Mouse (Mus musculus) left cerebral cortex, adult 9 months (tissue): ENCODE data around the gene Syt16.
A peak's percentile ranks its signal among the peaks of the same experiment; 100 is the strongest.

ENCODE experiments used
- DNase-seq, 2 experiments: peaks; one replicate each; pipeline ENCODE4 v3.0.0; 2022; ENCODE audit warnings: low spot score in 2 of 2

Gene Syt16

DNA sequence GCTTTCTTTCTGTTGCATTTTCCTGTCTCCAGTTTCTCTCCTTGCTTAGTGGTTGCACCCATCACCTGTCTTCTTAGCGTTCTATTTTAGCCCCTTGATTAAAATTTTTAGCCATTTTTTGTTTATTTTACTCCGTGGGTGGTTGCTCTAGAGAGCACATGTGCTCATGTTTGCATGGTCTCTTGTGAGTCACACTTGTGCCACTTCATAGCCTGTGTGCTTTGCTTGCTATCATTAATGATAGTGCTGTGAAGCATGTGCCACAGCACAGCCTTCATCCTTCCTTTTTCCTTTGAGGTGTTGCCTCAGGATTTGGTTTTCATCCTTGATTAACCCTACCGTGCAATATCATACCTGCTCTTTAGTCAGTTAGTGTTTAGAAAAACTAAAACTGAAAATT, 214.7 kb downstream of the Syt16 start:
- no peak for DNase-seq

DNA sequence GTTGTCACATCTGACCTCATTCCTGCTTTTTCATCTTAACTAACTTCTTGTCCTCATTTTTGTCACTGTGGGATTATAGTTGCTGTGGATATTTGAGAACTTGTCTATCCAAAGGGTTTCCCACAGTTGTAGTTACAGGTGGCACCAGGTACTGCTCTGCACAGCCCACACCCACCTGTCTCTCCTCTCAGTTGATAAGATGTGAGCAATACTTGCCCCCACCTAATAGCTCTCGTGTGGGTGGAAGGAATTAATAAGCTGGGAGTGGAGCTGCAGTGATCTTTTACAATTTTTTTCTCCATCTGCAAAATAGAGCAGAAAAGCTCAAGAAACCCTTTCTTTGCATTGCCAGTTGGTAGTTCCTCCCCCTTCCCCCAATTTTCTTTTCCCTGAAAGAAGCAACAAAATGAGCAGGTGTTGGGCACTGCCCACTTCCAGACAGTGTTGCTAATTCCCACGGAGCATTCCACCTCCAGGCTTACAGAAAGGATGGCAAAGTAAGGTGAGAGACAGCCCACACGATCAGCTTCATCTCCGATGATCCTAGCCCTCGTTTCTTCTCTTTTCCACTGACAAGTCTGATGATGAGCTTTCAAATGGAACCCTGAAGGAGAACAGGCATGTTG, 218.8 kb downstream of the Syt16 start:
- DNase-seq, result peak; percentile 56 to 64

DNA sequence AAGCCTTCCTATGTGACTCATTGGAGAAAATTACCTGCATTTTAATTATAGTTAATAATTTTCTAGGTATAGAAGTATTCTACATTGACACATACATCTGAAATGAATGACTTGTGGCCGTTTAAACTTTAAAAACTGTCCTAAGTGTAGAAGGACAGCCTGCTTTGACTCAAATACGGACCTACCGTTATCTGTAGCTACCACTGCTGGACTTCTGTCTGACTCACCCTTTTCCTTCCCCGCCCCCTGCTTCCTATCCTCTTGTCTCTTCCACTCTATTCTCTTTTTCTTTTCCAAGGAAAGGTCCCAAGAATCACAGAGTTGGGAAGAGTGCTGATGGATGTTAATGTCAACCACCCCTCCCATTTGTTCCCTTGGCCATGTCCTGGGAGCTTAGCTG, 222.4 kb downstream of the Syt16 start:
- DNase-seq, result no peak

DNA sequence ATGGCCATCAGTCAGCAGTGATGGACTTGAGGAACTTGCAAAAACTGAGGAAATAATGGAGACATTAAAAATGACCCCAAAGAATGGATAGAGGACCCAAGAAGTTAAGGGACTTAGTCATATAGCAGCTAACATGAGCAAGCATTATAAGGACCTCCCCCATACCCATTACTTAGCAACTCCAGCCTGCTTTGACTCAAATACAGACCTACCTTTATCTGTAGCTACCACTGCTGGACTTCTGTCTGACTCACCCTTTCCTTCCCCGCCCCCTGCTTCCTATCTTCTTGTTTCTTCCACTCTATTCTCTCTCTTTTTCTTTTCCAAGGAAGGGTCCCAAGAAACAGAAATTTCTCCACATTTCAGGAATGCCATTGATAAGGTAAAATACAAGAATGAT, 223.2 kb downstream of the Syt16 start:
- no peak for DNase-seq

DNA sequence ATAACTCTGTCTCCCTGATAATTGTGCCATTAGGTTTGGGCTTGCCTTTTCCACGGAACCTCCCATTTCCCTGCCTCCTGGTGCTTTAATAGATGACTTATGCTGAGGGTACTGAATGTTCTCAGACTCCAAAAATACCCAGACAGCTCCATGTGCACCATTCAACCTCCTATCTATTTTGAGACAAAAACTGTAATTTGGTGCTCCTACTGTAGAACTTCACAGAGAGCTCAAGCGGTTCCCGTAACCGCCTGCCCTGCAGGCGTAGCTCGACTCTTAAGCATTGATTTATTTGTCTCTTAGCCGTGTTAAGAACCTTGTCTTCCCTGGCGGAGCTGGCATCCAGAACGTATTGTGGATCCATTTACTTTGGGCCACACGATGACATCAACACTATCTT, 233.3 kb downstream of the Syt16 start:
- DNase-seq, result peak; percentile 44 to 77

DNA sequence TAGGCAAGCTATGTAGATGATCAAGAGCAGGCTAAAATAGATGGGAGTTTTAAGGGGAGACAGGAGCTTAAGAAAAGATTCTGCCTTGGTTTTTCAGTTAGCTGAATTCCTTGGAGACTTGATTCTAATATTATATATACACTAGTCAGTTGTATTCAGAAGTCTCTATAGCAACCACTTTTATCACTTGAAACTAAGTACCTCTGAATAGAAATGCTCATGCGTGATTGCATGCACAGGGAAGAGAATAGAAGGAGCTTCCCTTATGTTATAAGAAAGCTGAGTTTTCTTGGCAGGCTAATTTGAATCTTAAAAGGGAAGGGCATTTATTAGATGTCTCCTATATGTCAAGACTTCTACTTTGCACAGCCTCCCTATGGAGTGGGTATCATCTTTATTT, 235.4 kb downstream of the Syt16 start:
- no peak for DNase-seq

DNA sequence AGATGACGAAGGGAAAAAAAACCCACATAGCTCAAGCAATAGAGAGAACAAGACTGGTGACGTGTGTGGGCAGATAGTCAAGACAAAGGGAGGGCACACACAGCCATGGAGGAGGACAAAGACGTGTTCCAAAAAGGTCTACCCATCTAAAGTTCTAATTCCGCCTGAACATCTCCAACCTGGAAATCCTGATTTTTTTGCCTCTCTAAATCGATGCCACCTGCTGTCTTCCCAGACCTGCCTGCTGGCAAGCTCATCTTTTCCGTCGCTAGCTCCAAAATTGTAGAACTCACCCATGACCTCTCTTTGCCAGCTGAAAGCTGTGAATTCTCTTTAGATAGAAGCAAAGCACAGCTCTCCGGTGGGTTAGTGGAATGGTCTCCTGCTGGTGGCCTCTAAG, 238.7 kb downstream of the Syt16 start:
- no peak for DNase-seq

DNA sequence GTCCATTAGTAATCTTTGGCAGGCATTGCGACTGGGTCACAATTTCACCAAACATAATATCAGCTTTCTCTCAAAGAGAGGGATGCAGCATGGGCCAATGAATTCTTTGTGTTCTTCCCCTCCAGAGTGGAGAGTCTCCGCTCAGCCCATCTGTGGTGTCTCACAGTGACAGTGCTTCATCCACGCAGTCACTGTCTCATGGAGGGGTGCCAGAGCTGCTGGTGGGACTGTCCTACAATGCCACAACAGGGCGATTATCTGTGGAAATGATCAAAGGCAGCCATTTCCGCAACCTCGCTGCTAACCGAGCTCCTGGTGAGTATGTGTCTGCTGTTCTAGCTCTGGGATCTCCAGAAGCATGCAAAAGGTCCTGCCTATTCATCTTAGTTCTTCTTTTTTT, 240.6 kb downstream of the Syt16 start:
- peak; percentile 36 to 71 for DNase-seq

DNA sequence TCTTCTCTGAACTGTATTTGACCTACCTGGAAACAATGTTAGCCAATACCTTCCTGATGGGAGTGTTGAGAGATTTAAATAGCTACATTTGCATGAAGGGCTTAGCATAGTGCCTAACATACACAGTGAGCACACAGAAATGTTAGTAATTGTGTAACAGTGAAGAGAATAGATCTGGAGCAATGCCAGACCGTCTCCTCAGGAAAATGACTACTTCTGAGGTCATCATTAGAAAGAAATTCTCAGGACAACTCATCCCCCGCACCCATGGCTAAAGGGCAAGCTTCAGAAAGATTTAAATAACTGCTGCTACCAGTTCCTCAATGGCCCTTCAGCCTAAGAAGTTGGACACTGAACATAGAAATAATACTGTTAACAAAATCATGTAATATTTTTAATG, 241.3 kb downstream of the Syt16 start:
- DNase-seq, result no peak

DNA sequence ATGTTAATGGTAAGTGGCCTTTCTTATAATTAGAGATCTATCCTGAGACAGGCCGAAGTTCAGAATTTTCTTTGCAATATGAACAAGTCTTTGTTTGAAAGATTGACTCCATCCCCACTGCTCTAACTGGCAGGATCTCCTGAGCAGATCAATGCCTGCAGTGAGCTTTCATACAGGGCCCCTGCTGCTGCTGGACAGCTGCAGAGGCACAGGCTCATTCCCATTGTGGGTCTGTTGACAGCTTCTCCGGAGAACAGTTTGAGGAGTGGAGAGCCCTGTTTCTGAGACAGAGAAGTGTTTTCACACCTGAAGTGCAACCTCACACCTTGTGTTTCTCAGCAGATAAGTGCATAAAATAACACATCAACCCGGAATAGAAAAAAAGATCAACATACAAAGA, 267.4 kb downstream of the Syt16 start:
- DNase-seq, result no peak

DNA sequence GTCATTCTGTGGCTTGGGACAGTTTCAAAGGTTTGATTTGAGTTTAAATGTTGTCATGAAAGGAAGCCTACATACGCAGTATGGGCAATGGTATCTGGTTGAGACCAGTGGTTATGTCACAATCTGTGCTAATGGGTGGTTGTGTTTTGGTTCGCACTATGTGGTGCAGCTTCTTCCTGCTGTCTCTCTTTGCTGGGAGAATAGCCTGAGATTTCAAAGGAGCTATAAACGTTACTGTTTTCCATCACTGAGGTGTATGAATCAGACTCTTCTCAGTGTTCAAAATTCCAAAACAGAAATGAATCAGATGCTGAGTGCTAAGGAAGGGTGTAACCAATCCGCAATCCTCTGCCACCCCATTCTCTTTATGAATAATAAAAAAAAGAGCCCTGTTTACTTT, 269.6 kb downstream of the Syt16 start:
- DNase-seq, result no peak

DNA sequence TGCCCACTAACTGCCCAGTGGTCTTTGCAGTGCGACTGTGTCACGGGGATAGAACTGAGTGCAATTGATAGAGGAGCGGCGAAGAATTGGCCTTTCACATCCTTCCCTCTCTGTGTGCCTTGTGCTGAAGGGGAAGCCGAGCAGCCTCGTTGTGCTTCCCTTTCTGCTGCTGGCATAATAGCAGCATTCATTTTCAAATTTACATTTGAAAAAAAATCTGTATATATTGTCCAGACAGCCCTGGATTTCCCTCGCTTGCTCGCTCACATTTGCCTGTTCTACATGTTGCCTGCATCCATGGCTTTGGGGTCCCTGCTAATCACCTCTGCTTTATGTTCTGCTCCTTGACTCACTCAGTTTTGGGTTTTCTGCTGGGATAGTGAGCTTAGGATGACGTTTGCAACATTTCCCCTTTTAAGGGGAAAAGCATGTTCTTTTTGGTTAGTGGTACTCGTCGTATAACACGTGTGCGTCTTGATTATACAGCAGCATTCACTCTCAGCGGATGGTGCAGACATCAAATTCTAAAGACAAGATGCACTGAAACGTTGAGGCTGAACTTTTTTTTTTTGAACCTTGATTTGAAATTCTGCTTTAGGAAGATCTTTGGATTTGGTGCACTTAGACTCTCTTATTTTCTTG, 271.3 kb downstream of the Syt16 start:
- DNase-seq, result no peak

DNA sequence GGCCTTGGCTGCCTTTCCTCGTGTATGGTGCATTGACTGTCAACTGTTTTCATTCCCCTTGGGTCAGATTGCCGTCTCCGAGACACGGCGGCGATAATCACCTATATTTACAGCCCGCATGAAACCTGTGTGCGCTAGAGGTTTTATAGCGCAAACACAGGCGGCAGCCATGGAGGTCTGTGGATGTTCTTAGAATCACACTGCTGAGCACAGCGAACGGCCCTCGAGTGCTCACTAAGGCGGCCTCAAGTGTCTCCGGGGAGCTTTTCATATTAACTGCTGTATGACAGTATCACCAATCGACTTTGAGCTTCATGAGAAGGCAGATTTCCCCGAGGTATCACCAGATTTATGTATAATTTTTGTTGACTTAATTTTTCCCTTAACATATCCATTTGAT, 275.1 kb downstream of the Syt16 start:
- DNase-seq, result no peak

DNA sequence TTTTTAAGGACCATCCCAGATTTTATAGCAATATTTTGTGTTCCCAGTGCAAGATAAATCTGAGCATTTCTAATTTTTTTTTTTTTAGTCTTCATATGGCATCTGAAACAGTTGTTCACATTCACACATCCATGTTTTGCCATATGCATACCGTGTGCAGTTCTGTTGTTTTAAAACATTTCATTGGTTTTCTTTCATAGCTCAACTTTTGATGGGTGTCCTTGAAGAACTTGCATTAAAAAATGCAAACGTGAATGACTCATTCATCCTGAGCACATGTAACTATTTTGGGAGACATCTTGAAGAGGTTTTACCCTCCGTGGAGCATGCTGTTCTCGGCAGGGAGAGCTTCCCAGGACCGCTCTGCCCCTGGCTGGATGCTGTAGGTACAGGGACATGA, 279.8 kb downstream of the Syt16 start:
- no peak for DNase-seq

DNA sequence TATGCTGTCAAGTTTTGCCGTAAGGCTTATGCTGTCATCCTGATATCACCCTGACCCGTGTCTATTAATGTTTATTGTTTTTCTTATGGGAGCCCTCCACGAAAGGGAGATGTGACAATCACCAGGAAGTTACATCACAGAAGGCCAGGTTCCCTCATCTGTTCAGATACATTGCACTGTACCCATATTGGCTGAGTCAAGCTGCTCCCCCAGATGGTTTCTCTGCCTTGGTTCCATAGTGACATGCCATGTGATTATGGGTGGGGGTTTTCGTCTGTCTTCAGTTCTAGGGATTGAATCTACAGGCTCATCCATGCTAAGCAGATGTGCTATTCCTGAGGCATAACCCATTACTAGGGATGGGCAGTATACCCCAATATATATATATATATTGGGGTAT, 283.9 kb downstream of the Syt16 start:
- no peak for DNase-seq

DNA sequence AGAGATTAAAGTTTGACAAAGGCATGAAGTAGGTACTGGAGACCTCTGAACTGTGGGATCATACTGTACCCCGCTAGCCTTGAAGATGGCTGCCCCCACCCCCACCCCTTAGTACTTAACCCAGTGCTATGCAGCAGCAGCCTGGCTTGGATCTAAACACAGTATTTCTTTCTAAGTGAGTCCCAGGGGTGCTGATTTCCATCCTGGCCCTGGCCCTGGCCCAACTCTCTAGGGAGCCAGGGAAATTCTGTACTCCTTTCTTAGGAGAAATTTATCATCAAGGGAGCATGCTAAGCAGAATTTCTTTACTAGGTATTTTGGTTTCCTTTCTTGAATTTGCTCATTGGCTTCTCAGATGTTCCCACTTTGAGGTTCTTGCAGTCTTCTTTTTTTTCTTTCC, 285.4 kb downstream of the Syt16 start:
- DNase-seq, result no peak

DNA sequence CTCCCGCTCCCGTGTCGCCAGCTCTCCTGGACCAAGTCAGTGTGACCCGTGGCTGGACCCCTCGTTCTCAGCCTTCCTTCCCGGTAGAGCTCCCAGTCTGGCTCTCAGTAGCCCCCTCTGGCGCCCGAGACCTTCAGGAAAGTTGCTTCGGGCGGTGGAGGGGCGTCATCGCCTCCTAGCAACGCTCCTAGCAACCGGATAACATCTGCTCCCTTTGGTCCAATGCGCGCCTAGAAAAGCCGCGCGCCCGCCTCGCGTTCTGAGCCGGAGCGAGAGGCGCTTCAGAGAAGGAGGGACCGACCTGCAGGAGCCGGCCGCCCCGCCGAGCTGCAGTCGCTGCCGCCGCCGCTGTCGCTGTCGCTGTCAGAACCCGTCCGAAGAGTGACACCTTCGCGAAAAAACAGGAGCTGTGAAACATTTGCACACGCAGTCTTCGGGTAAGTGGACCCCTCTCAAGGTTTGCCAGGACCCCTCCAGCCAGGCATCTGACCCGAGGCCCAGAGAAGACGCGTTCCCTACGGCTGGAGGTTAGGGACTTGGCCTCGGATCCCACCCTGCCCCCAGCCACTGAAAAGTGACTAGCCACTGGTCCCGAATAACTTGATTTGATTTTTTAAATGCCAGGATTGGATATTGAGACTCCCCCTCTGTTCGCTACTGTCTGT, 286.7 kb downstream of the Syt16 start:
- DNase-seq, result peak; percentile 91 to 97

DNA sequence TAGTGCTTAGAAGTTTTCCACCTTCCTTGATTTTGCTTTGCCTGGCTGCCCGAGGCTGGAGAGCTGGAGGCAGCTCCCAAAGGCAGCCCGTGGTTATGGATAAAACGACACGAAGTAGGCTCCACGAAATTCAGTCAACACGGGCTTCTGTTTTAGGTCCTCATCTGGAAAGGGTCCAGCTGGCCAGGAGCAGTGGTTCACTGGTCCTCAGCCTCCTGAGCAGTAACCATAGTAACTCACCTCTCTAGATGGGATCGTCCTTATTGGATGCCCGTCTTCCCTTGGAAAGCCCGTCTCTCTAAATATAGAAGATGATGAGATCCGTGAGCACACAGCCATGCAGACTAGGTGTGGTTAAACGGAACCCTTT, 287.2 kb downstream of the Syt16 start:
- DNase-seq, result peak; percentile 62 to 74

DNA sequence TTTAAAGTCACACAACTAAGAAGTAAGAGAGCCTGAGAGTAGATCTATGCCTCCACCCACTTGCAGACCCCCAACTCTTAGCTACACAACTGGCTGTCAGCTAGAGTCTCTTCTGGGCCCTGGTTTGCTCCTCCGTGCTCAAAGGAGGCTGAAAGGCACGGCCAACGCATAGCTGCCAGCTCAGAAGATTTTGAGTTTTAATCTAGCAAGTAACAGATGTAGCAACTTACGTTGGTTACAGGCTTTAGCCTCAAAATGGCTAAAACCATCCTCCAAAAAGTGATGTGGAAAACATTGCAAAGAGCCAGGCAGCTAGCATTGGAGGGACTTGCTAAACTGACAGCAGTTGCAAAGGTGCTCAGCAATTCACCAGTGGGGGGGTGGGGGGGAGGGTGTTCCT, 293.5 kb downstream of the Syt16 start:
- DNase-seq, result no peak

DNA sequence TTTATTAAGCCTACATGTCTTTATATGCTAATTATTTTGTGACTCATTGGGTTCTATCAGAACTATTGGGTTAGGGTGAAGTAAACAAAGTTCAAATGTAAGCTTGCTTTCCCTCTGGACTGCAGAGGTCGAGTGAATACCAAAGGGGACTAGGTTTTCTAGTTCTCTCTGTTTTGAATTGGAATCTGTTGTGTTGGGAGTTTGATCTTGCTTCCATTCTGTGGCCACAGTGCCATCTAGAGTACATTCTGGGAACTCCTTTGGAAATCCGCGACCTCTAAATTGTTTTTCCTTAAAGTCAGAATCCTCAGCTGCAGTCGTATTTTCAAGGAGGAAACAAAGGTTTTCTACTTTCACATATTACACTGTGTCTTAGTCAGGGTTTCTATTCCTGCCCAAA, 296.2 kb downstream of the Syt16 start:
- peak in 1 of 2 experiments; percentile 83 for DNase-seq

DNA sequence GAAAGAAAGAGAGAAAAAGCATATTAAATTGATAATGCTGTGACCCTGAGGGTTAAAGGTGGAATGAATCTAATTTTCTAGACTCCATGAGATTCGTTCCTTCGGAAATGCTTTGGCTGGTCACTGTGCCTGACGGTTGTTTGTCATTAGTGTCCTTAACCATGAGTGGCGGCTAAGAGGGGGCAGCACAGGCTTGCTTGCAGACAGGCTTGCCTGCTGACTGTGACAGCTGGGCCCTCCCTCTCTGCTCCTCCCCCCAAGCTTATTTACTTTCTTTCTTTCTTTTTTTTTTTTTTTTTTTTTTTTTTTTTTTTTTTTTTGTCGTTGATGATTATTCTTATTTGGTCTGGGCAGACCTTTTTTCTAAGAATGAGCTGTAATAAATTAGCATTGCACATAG, 298.9 kb downstream of the Syt16 start:
- no peak for DNase-seq

DNA sequence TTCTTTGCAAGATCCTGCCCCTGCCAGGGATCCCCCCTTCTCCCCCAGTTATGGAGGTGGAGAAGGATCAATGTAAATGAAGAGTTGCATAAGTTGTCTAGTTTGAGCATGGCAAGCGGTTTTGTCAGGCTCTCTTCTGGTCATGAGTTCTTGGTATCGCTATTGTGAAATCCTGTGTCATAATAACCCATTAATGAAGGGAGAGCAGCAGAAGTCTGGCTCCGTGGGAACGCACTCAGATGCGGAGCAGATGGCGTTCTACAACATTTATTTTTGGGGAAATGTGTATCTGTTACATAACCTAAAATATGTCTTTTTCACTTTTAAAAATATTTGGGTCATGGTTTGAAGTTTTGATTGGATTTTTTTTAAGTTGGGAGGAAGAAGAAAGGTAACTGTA, 304.1 kb downstream of the Syt16 start:
- no peak for DNase-seq
